Mouse (Mus musculus): ENCODE results near the gene Samd4b. TPM values are rescaled to one million over a fixed set of nuclear protein-coding genes. Genes with fewer than 3 reads are reported as not detected.
"Not testable (repeated sequence)": the region's sequence is repeated elsewhere in the genome, so short reads cannot be mapped to it uniquely, and the experiment has no call there.

Gene Samd4b
- polyA plus RNA-seq, 1 experiment from 2014 or later = 40.7 TPM

GRCm38 (mm10) chr7:28547154-28547553 lies 50.8 kb downstream of the Samd4b start, which contains the start of gene Nccrp1:
TSS of gene Nccrp1 (minus strand) at chr7:28547254.
- peaks cover 4% of the 10 kb centered on the region for H3K4me1 ChIP-seq (replicated peaks; ENCODE audit: control insufficient read depth, insufficient read depth, low read length)
- H3K27me3 ChIP-seq (ENCODE audit: control insufficient read depth, insufficient read depth, low read length) = peaks cover 30% of the 10 kb centered on the region
- H3K9ac ChIP-seq (ENCODE audit: low read length) = peak within 1 kb of the TSS; percentile 12; the same call in 1 of the 2 replicates
- no peak for DNase-seq (ENCODE audit: low spot score)
- no peak for ATAC-seq (replicated peaks; ENCODE audit: low FRiP score)
- H3K4me3 ChIP-seq (ENCODE audit: low read depth, low read length) = peak within 1 kb of the TSS; percentile 21
- H3K9me3 ChIP-seq (ENCODE audit: control insufficient read depth, low read length) = no peaks in the 10 kb centered on the region
- no peaks in the 10 kb centered on the region for H3K36me3 ChIP-seq (ENCODE audit: control insufficient read depth, insufficient read depth, low read length)
- 1% methylated on average over 4 of the region's 5 CpGs for WGBS
- peak within 1 kb of the TSS; percentile 47 for H3K4me2 ChIP-seq (ENCODE audit: low read depth, low read length, severe bottlenecking)
- H3K27ac ChIP-seq (ENCODE audit: low read depth, low read length) = no peak within 1 kb of the TSS

GRCm38 (mm10) chr7:28546649-28547048 lies 51.3 kb downstream of the Samd4b start:
- H3K27ac ChIP-seq (ENCODE audit: low read depth, low read length) = no peak overlapping the region
- peaks cover 4% of the 10 kb centered on the region for H3K4me1 ChIP-seq (replicated peaks; ENCODE audit: control insufficient read depth, insufficient read depth, low read length)
- H3K9me3 ChIP-seq (ENCODE audit: control insufficient read depth, low read length) = no peaks in the 10 kb centered on the region
- DNase-seq (ENCODE audit: low spot score) = no peak
- H3K27me3 ChIP-seq (ENCODE audit: control insufficient read depth, insufficient read depth, low read length) = peaks cover 30% of the 10 kb centered on the region
- H3K4me2 ChIP-seq (ENCODE audit: low read depth, low read length, severe bottlenecking) = peak overlapping the region; percentile 47
- 2% methylated on average over 22 of the region's 22 CpGs for WGBS
- peak overlapping the region; percentile 12; the same call in 1 of the 2 replicates for H3K9ac ChIP-seq (ENCODE audit: low read length)
- peak overlapping the region; percentile 21 for H3K4me3 ChIP-seq (ENCODE audit: low read depth, low read length)
- no peaks in the 10 kb centered on the region for H3K36me3 ChIP-seq (ENCODE audit: control insufficient read depth, insufficient read depth, low read length)
- ATAC-seq (replicated peaks; ENCODE audit: low FRiP score) = no peak

GRCm38 (mm10) chr7:28545891-28546210 lies 52.1 kb downstream of the Samd4b start:
- Histone ChIP-seq H3K4me1 (replicated peaks; ENCODE audit: control insufficient read depth, insufficient read depth, low read length) (peaks cover 4% of the 10 kb centered on the region), H3K27ac (ENCODE audit: low read depth, low read length) (no peak overlapping the region), H3K9ac (ENCODE audit: low read length) (no peak overlapping the region), H3K9me3 (ENCODE audit: control insufficient read depth, low read length) (no peaks in the 10 kb centered on the region), H3K4me2 (ENCODE audit: low read depth, low read length, severe bottlenecking) (no peak overlapping the region), H3K4me3 (ENCODE audit: low read depth, low read length) (no peak overlapping the region), H3K27me3 (ENCODE audit: control insufficient read depth, insufficient read depth, low read length) (peaks cover 30% of the 10 kb centered on the region), H3K36me3 (ENCODE audit: control insufficient read depth, insufficient read depth, low read length) (no peaks in the 10 kb centered on the region)
- DNase-seq (ENCODE audit: low spot score) = no peak
- 48% methylated on average over 7 of the region's 7 CpGs for WGBS
- ATAC-seq (replicated peaks; ENCODE audit: low FRiP score) = no peak

- peak; percentile 57 for DNase-seq (ENCODE audit: low spot score)
- H3K27ac ChIP-seq (ENCODE audit: low read depth, low read length) = no peak overlapping the region
- H3K4me1 ChIP-seq (replicated peaks; ENCODE audit: control insufficient read depth, insufficient read depth, low read length) = peaks cover 4% of the 10 kb centered on the region
- no peaks in the 10 kb centered on the region for H3K36me3 ChIP-seq (ENCODE audit: control insufficient read depth, insufficient read depth, low read length)
- H3K4me3 ChIP-seq (ENCODE audit: low read depth, low read length) = no peak overlapping the region
- no peak overlapping the region for H3K9ac ChIP-seq (ENCODE audit: low read length)
- peaks cover 30% of the 10 kb centered on the region for H3K27me3 ChIP-seq (ENCODE audit: control insufficient read depth, insufficient read depth, low read length)
- no peaks in the 10 kb centered on the region for H3K9me3 ChIP-seq (ENCODE audit: control insufficient read depth, low read length)
- no peak overlapping the region for H3K4me2 ChIP-seq (ENCODE audit: low read depth, low read length, severe bottlenecking)
- 22% methylated on average over 14 of the region's 14 CpGs for WGBS
- ATAC-seq (replicated peaks; ENCODE audit: low FRiP score) = no peak
Measured at GRCm38 (mm10) chr7:28545048-28545890, 52.7 kb downstream of the Samd4b start.

GRCm38 (mm10) chr7:28544051-28544601 lies 53.8 kb downstream of the Samd4b start:
- DNase-seq (ENCODE audit: low spot score) = peak; percentile 63
- Histone ChIP-seq H3K9me3 (ENCODE audit: control insufficient read depth, low read length) (no peaks in the 10 kb centered on the region), H3K4me3 (ENCODE audit: low read depth, low read length) (peak overlapping the region; percentile 18; the same call in 1 of the 2 replicates), H3K9ac (ENCODE audit: low read length) (no peak overlapping the region), H3K27ac (ENCODE audit: low read depth, low read length) (no peak overlapping the region), H3K4me2 (ENCODE audit: low read depth, low read length, severe bottlenecking) (peak overlapping the region; percentile 39), H3K27me3 (ENCODE audit: control insufficient read depth, insufficient read depth, low read length) (peaks cover 30% of the 10 kb centered on the region), H3K4me1 (replicated peaks; ENCODE audit: control insufficient read depth, insufficient read depth, low read length) (peaks cover 4% of the 10 kb centered on the region), H3K36me3 (ENCODE audit: control insufficient read depth, insufficient read depth, low read length) (no peaks in the 10 kb centered on the region)
- WGBS = 5% methylated on average over 26 of the region's 27 CpGs
- 0 out of 2 replicates have a peak, but pooled peaks have one; percentile 7 for ATAC-seq (replicated peaks; ENCODE audit: low FRiP score)

- no peak within 1 kb of the TSS for H3K4me3 ChIP-seq (ENCODE audit: low read depth, low read length)
- H3K9ac ChIP-seq (ENCODE audit: low read length) = no peak within 1 kb of the TSS
- H3K27me3 ChIP-seq (ENCODE audit: control insufficient read depth, insufficient read depth, low read length) = peaks cover 12% of the 10 kb centered on the region
- 83% methylated on average over 4 of the region's 4 CpGs for WGBS
- DNase-seq (ENCODE audit: low spot score) (no peak), ATAC-seq (replicated peaks; ENCODE audit: low FRiP score) (no peak)
- H3K4me2 ChIP-seq (ENCODE audit: low read depth, low read length, severe bottlenecking) = no peak within 1 kb of the TSS
- H3K4me1 ChIP-seq (replicated peaks; ENCODE audit: control insufficient read depth, insufficient read depth, low read length) = no peaks in the 10 kb centered on the region; the same call in 1 of the 2 replicates
- H3K9me3 ChIP-seq (ENCODE audit: control insufficient read depth, low read length) = no peaks in the 10 kb centered on the region
- no peaks in the 10 kb centered on the region for H3K36me3 ChIP-seq (ENCODE audit: control insufficient read depth, insufficient read depth, low read length)
- no peak within 1 kb of the TSS for H3K27ac ChIP-seq (ENCODE audit: low read depth, low read length)
Measured at GRCm38 (mm10) chr7:28540526-28540925, 57.4 kb downstream of the Samd4b start, which contains the start of gene Sycn. TSS of gene Sycn (plus strand) at chr7:28540885.

- not testable (repeated sequence) for H3K4me1 ChIP-seq (replicated peaks; ENCODE audit: control insufficient read depth, insufficient read depth, low read length); H3K9me3 ChIP-seq (ENCODE audit: control insufficient read depth, low read length); H3K27me3 ChIP-seq (ENCODE audit: control insufficient read depth, insufficient read depth, low read length); H3K36me3 ChIP-seq (ENCODE audit: control insufficient read depth, insufficient read depth, low read length); H3K27ac ChIP-seq (ENCODE audit: low read depth, low read length); DNase-seq (ENCODE audit: low spot score); H3K9ac ChIP-seq (ENCODE audit: low read length); H3K4me2 ChIP-seq (ENCODE audit: low read depth, low read length, severe bottlenecking); H3K4me3 ChIP-seq (ENCODE audit: low read depth, low read length); ATAC-seq (replicated peaks; ENCODE audit: low FRiP score)
- WGBS = 93% methylated on average over 6 of the region's 6 CpGs
Measured at GRCm38 (mm10) chr7:28538886-28539285, 59.1 kb downstream of the Samd4b start.

GRCm38 (mm10) chr7:28532005-28532404 lies 65.9 kb downstream of the Samd4b start:
- H3K36me3 ChIP-seq (ENCODE audit: control insufficient read depth, insufficient read depth, low read length) = no peaks in the 10 kb centered on the region
- DNase-seq (ENCODE audit: low spot score) (no peak), ATAC-seq (replicated peaks; ENCODE audit: low FRiP score) (no peak)
- 71% methylated on average over 8 of the region's 8 CpGs for WGBS
- H3K4me1 ChIP-seq (replicated peaks; ENCODE audit: control insufficient read depth, insufficient read depth, low read length) = no peaks in the 10 kb centered on the region
- H3K9me3 ChIP-seq (ENCODE audit: control insufficient read depth, low read length) = no peaks in the 10 kb centered on the region
- H3K27ac ChIP-seq (ENCODE audit: low read depth, low read length) = no peak overlapping the region
- H3K4me2 ChIP-seq (ENCODE audit: low read depth, low read length, severe bottlenecking) = no peak overlapping the region
- H3K9ac ChIP-seq (ENCODE audit: low read length) = no peak overlapping the region
- H3K4me3 ChIP-seq (ENCODE audit: low read depth, low read length) = no peak overlapping the region
- H3K27me3 ChIP-seq (ENCODE audit: control insufficient read depth, insufficient read depth, low read length) = no peaks in the 10 kb centered on the region

Measured in forebrain, embryonic 11.5 days (tissue).